Mouse (Mus musculus) erythroblast, embryonic 14.5 days (primary cell): Measurements from ENCODE around the gene Tpsg1. TPM values are rescaled to one million over a fixed set of nuclear protein-coding genes. Genes with fewer than 3 reads are reported as not detected.

Experiments
- H3K27me3 ChIP-seq: 2 replicates; pipeline ENCODE4 v1.6.1; 2012; ENCODE audit warnings: inconsistent platforms; ENCODE audit not compliant: control insufficient read depth
- H3K36me3 ChIP-seq: 2 replicates; pipeline ENCODE4 v1.6.1; 2012; ENCODE audit warnings: mild to moderate bottlenecking, inconsistent platforms; ENCODE audit not compliant: control insufficient read depth
- H3K4me1 ChIP-seq: 2 replicates; pipeline ENCODE4 v1.6.1; 2012; ENCODE audit warnings: inconsistent platforms; ENCODE audit not compliant: control insufficient read depth
- H3K4me3 ChIP-seq: replicated peaks from 2 replicates; pipeline ENCODE3; 2012; ENCODE audit warnings: moderate library complexity, mild to moderate bottlenecking, inconsistent platforms
- H3K9me3 ChIP-seq: 2 replicates; pipeline ENCODE4 v1.6.1; 2012; ENCODE audit warnings: low read length, inconsistent platforms, mixed read lengths; ENCODE audit not compliant: control insufficient read depth
- GATA1 ChIP-seq: IDR thresholded peaks from 2 replicates; pipeline ENCODE4 v1.6.1; 2012; ENCODE audit warnings: low read length, inconsistent platforms, mixed read lengths
- TAL1 ChIP-seq: IDR thresholded peaks from 3 replicates; pipeline ENCODE4 v1.6.1; 2012; ENCODE audit warnings: low read length, inconsistent platforms, mixed read lengths
- polyA plus RNA-seq: library from polyadenylated mRNA; stranded (reverse); fragments of >175 nt; gene quantifications from 2 replicates; pipeline ENCODE4 v1.2.3, GENCODE M21; 2012

Gene Tpsg1
- polyA plus RNA-seq, result not detected in 2 replicates

DNA sequence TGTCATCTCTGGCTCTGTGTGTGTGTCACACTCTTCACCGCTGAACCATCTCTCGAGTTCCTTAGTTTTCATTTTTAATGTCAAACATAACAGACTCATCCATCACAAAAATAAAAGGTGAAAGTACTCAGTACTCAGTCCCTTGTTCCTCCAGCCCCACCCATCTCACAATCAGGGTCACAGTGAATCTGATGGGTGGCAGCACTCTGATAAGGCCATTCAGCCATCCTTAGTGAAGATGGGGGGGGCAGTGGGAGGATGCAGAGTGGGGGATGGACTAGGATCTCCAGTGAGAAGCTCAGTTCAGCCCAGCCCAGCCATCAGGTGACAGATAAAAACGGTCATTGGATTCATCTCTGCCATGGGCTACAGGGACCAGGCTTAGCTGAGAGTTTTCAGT is at the start of gene Tpsg1:
Gene Tpsg1 (plus strand): TSS at position 301 of the 400 bp plus-strand sequence.
- Histone ChIP-seq H3K27me3 (no peaks in the 10 kb centered on the region), H3K36me3 (no peaks in the 10 kb centered on the region), H3K4me1 (no peaks in the 10 kb centered on the region), H3K4me3 (no peak within 1 kb of the TSS), H3K9me3 (no peaks in the 10 kb centered on the region)
- TF ChIP-seq TAL1, result no peak
- no peak for TF ChIP-seq GATA1

GRCm38 (mm10) chr17:25320819-25321218 is 48.3 kb upstream of the Tpsg1 start:
- no peaks in the 10 kb centered on the region for H3K9me3 ChIP-seq
- H3K4me3 ChIP-seq, result no peak overlapping the region
- no peak for TF ChIP-seq GATA1
- TF ChIP-seq TAL1, result no peak
- H3K4me1 ChIP-seq, result no peaks in the 10 kb centered on the region
- no peaks in the 10 kb centered on the region for H3K27me3 ChIP-seq
- H3K36me3 ChIP-seq, result no peaks in the 10 kb centered on the region

DNA sequence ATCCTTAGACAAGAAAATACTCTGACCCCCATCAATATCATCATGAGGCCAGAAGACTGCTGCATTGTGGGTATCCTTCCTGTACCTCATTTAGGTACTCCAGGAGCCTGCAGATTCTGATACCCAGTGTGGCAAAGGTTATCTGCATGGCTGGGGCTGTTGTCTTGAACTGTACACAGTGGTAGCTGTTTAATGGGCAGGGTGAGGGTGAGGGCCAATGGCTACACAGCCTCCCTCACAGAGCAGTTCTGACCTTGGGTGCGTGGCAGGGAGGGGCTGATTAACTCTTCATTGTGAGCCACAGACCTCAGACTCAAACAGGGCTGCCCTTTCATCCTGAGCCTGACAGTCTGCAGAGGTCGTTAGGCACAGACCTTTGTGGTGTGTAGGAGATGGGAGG is 46.1 kb upstream of the Tpsg1 start:
- H3K36me3 ChIP-seq, result no peaks in the 10 kb centered on the region
- TF ChIP-seq GATA1 (no peak), TAL1 (no peak)
- no peak overlapping the region for H3K4me3 ChIP-seq
- no peaks in the 10 kb centered on the region for H3K9me3 ChIP-seq
- H3K4me1 ChIP-seq, result no peaks in the 10 kb centered on the region
- no peaks in the 10 kb centered on the region for H3K27me3 ChIP-seq

GRCm38 (mm10) chr17:25332321-25332720 is 36.8 kb upstream of the Tpsg1 start:
- TF ChIP-seq TAL1 (no peak), GATA1 (no peak)
- H3K36me3 ChIP-seq, result no peaks in the 10 kb centered on the region
- H3K4me3 ChIP-seq, result no peak overlapping the region
- no peaks in the 10 kb centered on the region for H3K9me3 ChIP-seq
- H3K4me1 ChIP-seq, result no peaks in the 10 kb centered on the region
- H3K27me3 ChIP-seq, result no peaks in the 10 kb centered on the region

GRCm38 (mm10) chr17:25333943-25334342 is 35.1 kb upstream of the Tpsg1 start:
- Histone ChIP-seq H3K4me3 (no peak overlapping the region), H3K27me3 (no peaks in the 10 kb centered on the region), H3K4me1 (no peaks in the 10 kb centered on the region), H3K36me3 (no peaks in the 10 kb centered on the region), H3K9me3 (no peaks in the 10 kb centered on the region)
- TF ChIP-seq GATA1 (no peak), TAL1 (no peak)

DNA sequence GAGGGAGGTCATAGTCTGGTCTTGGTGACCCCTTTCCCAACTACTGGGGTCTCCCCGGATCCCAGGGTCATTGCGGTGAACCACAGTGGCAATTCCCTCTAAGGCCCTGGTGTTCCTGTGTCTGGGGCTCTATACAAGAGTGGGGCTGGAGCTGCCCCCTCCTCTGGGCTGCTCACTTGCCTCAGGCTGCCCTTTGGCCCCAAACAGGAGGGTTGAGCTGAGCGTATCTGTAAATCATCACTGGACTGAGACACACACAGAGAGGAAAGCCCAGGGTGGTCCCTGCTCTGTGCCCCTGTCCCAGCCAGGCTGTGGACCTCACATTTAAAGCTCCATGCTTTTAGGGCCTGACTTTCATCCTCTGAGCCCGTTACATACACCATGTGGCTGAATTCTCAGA is 30.9 kb upstream of the Tpsg1 start:
- Histone ChIP-seq H3K9me3 (no peaks in the 10 kb centered on the region), H3K27me3 (no peaks in the 10 kb centered on the region), H3K36me3 (no peaks in the 10 kb centered on the region), H3K4me3 (no peak overlapping the region), H3K4me1 (no peaks in the 10 kb centered on the region)
- TF ChIP-seq GATA1 (no peak), TAL1 (no peak)

GRCm38 (mm10) chr17:25340003-25340402 is 29.1 kb upstream of the Tpsg1 start:
- no peak for TF ChIP-seq TAL1
- TF ChIP-seq GATA1, result no peak

DNA sequence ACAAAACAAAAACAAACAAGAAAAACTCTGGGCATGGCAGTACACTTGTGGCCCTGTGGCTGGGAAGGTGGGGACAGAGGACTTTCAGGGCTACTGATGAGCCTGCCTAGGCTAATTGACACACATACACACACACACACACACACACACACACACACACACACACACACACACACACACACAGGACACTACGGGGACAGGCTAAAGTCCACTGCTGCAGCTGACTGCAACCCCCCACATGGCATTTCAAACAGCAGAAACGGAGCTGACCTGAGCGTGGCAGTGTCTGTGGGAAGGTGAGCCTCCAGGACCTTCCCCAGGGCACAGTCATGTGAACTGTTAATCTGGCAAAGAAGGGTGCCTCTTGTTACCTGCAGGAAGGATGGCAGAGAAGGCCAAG is 27.6 kb upstream of the Tpsg1 start:
- no peaks in the 10 kb centered on the region for H3K4me1 ChIP-seq
- H3K27me3 ChIP-seq, result no peaks in the 10 kb centered on the region
- TF ChIP-seq TAL1 (no peak), GATA1 (no peak)
- H3K9me3 ChIP-seq, result no peaks in the 10 kb centered on the region
- H3K4me3 ChIP-seq, result no peak overlapping the region
- no peaks in the 10 kb centered on the region for H3K36me3 ChIP-seq

More at GRCm38 (mm10) chr17:25340003-25340402, 29.1 kb upstream of the Tpsg1 start:
- H3K4me3 ChIP-seq, result no peak overlapping the region
- no peaks in the 10 kb centered on the region for H3K27me3 ChIP-seq
- no peaks in the 10 kb centered on the region for H3K4me1 ChIP-seq
- no peaks in the 10 kb centered on the region for H3K36me3 ChIP-seq
- H3K9me3 ChIP-seq, result no peaks in the 10 kb centered on the region

DNA sequence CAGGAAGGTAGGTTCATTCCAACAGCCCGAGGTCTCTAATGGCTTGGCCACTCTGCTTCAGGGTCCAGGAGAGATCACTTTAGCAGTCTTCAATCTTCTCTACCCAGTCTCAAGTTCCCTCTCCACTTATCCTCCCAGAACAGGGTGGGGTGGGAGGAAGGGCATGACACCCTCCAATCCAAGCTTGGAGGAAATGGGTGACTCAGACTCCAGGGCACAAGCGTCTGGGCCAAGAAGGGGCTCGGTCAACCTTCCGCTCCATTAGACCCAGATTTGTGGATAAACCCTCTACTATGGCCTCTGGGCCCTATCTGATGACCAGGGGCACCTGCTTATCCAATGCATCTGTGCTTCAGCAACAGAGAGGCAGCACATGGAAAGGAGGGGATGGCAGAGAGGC is 23.6 kb upstream of the Tpsg1 start, which contains the start of gene Tpsab1:
Gene Tpsab1 (minus strand): TSS at position 101 of the 400 bp plus-strand sequence.
- no peaks in the 10 kb centered on the region for H3K27me3 ChIP-seq
- H3K4me1 ChIP-seq, result no peaks in the 10 kb centered on the region
- no peak within 1 kb of the TSS for H3K4me3 ChIP-seq
- no peaks in the 10 kb centered on the region for H3K9me3 ChIP-seq
- TF ChIP-seq TAL1 (no peak), GATA1 (no peak)
- no peaks in the 10 kb centered on the region for H3K36me3 ChIP-seq

DNA sequence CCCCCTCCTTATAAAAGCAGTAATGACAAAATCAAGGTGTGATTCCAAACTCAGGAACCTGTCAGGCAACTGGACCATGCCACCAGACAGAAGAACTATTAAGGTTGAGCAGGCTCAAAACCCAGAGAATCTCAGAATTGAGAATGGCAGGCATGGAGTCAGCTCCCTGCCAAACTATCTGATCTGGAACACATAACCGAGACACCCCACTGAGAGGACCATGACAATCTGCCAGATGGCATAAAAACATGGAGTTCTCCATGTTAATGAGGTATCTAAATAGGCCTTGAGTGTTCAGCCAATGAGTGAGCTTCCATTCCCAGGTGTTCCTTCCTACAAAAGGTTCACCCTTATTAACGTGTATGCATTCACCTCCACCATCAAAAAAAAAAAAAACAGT is 7.8 kb upstream of the Tpsg1 start:
- no peak for TF ChIP-seq TAL1
- H3K36me3 ChIP-seq, result no peaks in the 10 kb centered on the region
- H3K27me3 ChIP-seq, result no peaks in the 10 kb centered on the region
- no peak overlapping the region for H3K4me3 ChIP-seq
- no peaks in the 10 kb centered on the region for H3K4me1 ChIP-seq
- H3K9me3 ChIP-seq, result no peaks in the 10 kb centered on the region
